Mouse (Mus musculus) G1E (cell line): ENCODE measurements around the gene Crebbp.

Experiments
- CTCF ChIP-seq: IDR thresholded peaks from 2 replicates; pipeline ENCODE4 v1.5.1; 2012; ENCODE audit warnings: low read depth, low read length, inconsistent platforms, mixed read lengths
- GATA2 ChIP-seq: IDR thresholded peaks from 2 replicates; pipeline ENCODE4 v1.6.1; 2012; ENCODE audit warnings: low read depth, low read length, inconsistent platforms, borderline replicate concordance
- POLR2AphosphoS5 ChIP-seq: IDR thresholded peaks from 2 replicates; pipeline ENCODE4 v1.6.1; 2012; ENCODE audit warnings: low read depth, low read length, inconsistent platforms; ENCODE audit not compliant: insufficient replicate concordance

- TF ChIP-seq GATA2: no peak
- no peak for TF ChIP-seq CTCF
- no peak for TF ChIP-seq POLR2AphosphoS5
Observed at GRCm38 (mm10) chr16:4036807-4037206, 177.0 kb downstream of the Crebbp start, which contains the start of gene Dnase1.
